Mouse (Mus musculus) liver, embryonic 14.5 days (tissue): ENCODE data around the gene Oxct2b. TPM values are rescaled to one million over a fixed set of nuclear protein-coding genes. Genes with fewer than 3 reads are reported as not detected.

ENCODE experiments used
- ATAC-seq: fragments of 200-750 bp; cut with Nextera tagmentation; 2 replicates; pipeline ENCODE4 v1.8.0; 2017; ENCODE audit warnings: moderate number of reproducible peaks, mild to moderate bottlenecking, moderate library complexity; ENCODE audit not compliant: insufficient read depth
- DNase-seq, 3 experiments: peaks; one replicate each; pipeline ENCODE4 v3.0.0-alpha.2; 2012 to 2013; ENCODE audit warnings: low read depth in 3 of 3, low spot score in 3 of 3
- H3K27ac ChIP-seq: fragments of 300-500 bp; sonication (generic); 2 replicates; pipeline ENCODE4 v1.5.1; 2014; ENCODE audit warnings: moderate library complexity, mild to moderate bottlenecking, control low read depth, inconsistent platforms
- H3K27me3 ChIP-seq: fragments of 300-500 bp; sonication (generic); 2 replicates; pipeline ENCODE4 v1.6.1; 2014; ENCODE audit warnings: mild to moderate bottlenecking, low read length, moderate library complexity; ENCODE audit not compliant: control insufficient read depth, insufficient read depth
- H3K36me3 ChIP-seq: fragments of 300-500 bp; sonication (generic); replicated peaks from 2 replicates; pipeline ENCODE4 v1.6.1; 2014; ENCODE audit warnings: low read depth; ENCODE audit not compliant: control insufficient read depth, insufficient read depth
- H3K4me1 ChIP-seq, 2 experiments: fragments of 200-500 bp in 1 of 2; fragments of 300-500 bp in 1 of 2; sonication (generic) in 1 of 2; replicated peaks; 2 replicates each; pipeline ENCODE4 v1.6.1; 2012 to 2014; ENCODE audit warnings: antibody characterized with exemption in 1 of 2, inconsistent platforms in 1 of 2, low read length in 1 of 2; ENCODE audit not compliant: control insufficient read depth in 2 of 2, insufficient read depth in 2 of 2
- H3K4me2 ChIP-seq: fragments of 300-500 bp; sonication (generic); 2 replicates; pipeline ENCODE4 v1.6.1; 2014; ENCODE audit warnings: low read depth, mild to moderate bottlenecking, control low read depth, moderate library complexity
- H3K4me3 ChIP-seq, 2 experiments: fragments of 200-500 bp in 1 of 2; fragments of 300-500 bp in 1 of 2; sonication (generic) in 1 of 2; 2 replicates each; pipeline ENCODE4 v1.5.1; 2012 to 2014; ENCODE audit warnings: low read depth in 2 of 2, low read length in 2 of 2, mild to moderate bottlenecking in 2 of 2, control low read depth in 1 of 2, inconsistent platforms in 1 of 2, moderate library complexity in 1 of 2; ENCODE audit not compliant: insufficient read depth in 1 of 2
- H3K9ac ChIP-seq: fragments of 300-500 bp; sonication (generic); replicated peaks from 2 replicates; pipeline ENCODE4 v1.6.1; 2014; ENCODE audit warnings: mild to moderate bottlenecking, control low read depth, moderate library complexity
- H3K9me3 ChIP-seq: fragments of 300-500 bp; sonication (generic); 2 replicates; pipeline ENCODE4 v1.6.1; 2016; ENCODE audit warnings: low read length, mixed read lengths; ENCODE audit not compliant: control insufficient read depth
- CTCF ChIP-seq: IDR thresholded peaks from 2 replicates; pipeline ENCODE4 v1.5.1; 2016; ENCODE audit warnings: antibody characterized with exemption, low read depth, control low read depth
- EP300 ChIP-seq: IDR thresholded peaks from 2 replicates; pipeline ENCODE4 v1.6.1; 2016; ENCODE audit warnings: antibody characterized with exemption, low read depth
- WGBS: fragments of 180-500 bp; shearing (Covaris S2); extraction: QIAGEN DNeasy Blood & Tissue Kit; methylation state at CpG from one replicate; pipeline ENCODE4 v1.1.7; 2014; ENCODE audit not compliant: insufficient replicate concordance; 5-methylcytosine and 5-hydroxymethylcytosine counted together
- polyA plus RNA-seq, 2 experiments: library from polyadenylated mRNA; depleted of rRNA in 1 of 2; stranded (reverse) in 1 of 2; unstranded in 1 of 2; fragments of >200 nt; fragmentation: Nextera tagmentation in 1 of 2; extraction: Ambion mirVana in 1 of 2; gene quantifications; 2 replicates each; pipeline versions ENCODE4 v1.2.1 to v1.2.3; 2012 to 2014

The Oxct2b gene
- polyA plus RNA-seq, 2 experiments = not detected

- ATAC-seq (no peak), DNase-seq (no peak)
- Histone ChIP-seq H3K27me3 (no peaks in the 10 kb centered on the region), H3K4me1 (peaks cover 0 to 4% of the 10 kb centered on the region in 2 experiments; a peak in 1 of 4 replicates), H3K9ac (no peak overlapping the region), H3K9me3 (no peaks in the 10 kb centered on the region), H3K36me3 (no peaks in the 10 kb centered on the region), H3K4me2 (no peak overlapping the region), H3K4me3 (no peak overlapping the region), H3K27ac (no peak overlapping the region)
- 56% methylated on average over 13 of the region's 13 CpGs for WGBS
- TF ChIP-seq EP300 = no peak
- no peak for TF ChIP-seq CTCF
Measured at GRCm38 (mm10) chr4:123080791-123081190, 35.3 kb upstream of the Oxct2b start.

DNA sequence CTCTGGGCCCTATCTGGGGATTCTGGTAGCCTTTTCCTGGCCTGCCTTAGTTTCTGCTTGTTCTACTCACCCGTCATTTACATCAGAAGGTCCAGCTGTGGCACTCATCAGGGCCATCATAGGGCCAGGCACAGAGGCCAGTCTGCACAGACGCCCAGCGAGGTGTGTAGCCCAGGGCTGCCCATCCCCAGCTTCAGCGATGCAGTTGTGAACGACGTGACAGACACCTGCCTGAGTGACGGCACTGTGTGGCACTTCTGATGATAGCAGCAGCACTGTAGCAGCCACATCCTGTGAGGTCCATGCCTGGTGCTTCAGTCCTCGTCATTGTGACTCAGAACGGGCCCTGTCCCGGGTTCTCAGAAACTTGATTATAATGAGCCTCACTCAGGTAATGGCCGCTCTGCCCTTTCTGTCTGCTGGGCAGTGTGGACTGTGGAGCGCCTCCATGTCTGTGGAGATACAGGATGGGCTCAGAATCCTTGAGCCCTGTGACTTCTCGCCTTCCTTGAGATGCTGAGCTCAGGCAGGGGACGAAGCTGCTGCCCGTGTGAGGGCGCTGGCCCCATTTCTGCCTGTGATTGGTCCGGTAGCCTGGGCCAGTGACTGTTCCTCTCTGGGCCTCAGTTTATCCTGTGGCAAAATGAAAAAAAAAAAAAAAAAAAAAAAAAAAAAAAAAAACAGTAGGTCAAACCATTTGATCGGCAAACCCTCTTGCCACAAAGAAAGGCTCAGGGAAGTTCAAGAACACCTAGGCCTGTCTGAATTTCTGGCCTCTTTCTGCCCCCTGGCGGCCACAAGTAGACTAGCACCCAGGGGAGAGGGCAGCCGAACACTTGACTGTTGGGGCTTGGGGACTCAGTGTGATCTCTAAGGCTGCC lies 33.5 kb upstream of the Oxct2b start:
- ATAC-seq = peak; percentile 50; the same call in 1 of the 2 replicates
- H3K4me3 ChIP-seq = no peak overlapping the region
- peak in 1 of 3 experiments; percentile 24 for DNase-seq
- H3K9me3 ChIP-seq = no peaks in the 10 kb centered on the region
- no peaks in the 10 kb centered on the region for H3K27me3 ChIP-seq
- peaks cover 0 to 4% of the 10 kb centered on the region in 2 experiments; a peak in 1 of 4 replicates for H3K4me1 ChIP-seq
- 63% methylated on average over 20 of the region's 20 CpGs for WGBS
- H3K9ac ChIP-seq = no peak overlapping the region
- H3K36me3 ChIP-seq = no peaks in the 10 kb centered on the region
- no peak overlapping the region for H3K4me2 ChIP-seq
- H3K27ac ChIP-seq = no peak overlapping the region
- no peak for TF ChIP-seq EP300
- TF ChIP-seq CTCF = peak; percentile 90

GRCm38 (mm10) chr4:123083323-123083902 lies 32.7 kb upstream of the Oxct2b start:
- Histone ChIP-seq H3K9ac (no peak overlapping the region), H3K4me1 (peaks cover 0 to 3% of the 10 kb centered on the region in 2 experiments; a peak in 1 of 4 replicates), H3K9me3 (no peaks in the 10 kb centered on the region), H3K27ac (no peak overlapping the region), H3K27me3 (no peaks in the 10 kb centered on the region), H3K36me3 (no peaks in the 10 kb centered on the region), H3K4me3 (no peak overlapping the region), H3K4me2 (no peak overlapping the region)
- TF ChIP-seq CTCF = no peak
- TF ChIP-seq EP300 = no peak
- 50% methylated on average over 13 of the region's 13 CpGs for WGBS
- DNase-seq (no peak), ATAC-seq (no peak)

GRCm38 (mm10) chr4:123085290-123085689 lies 30.8 kb upstream of the Oxct2b start:
- no peaks in the 10 kb centered on the region for H3K27me3 ChIP-seq
- no peak overlapping the region for H3K4me3 ChIP-seq
- no peaks in the 10 kb centered on the region for H3K36me3 ChIP-seq
- H3K27ac ChIP-seq = no peak overlapping the region
- no peak for TF ChIP-seq CTCF
- no peak for TF ChIP-seq EP300
- no peak for ATAC-seq
- no peaks in the 10 kb centered on the region for H3K9me3 ChIP-seq
- H3K9ac ChIP-seq = no peak overlapping the region
- no peaks in the 10 kb centered on the region for H3K4me1 ChIP-seq
- no peak for DNase-seq
- 60% methylated on average over 2 of the region's 2 CpGs for whole genome bisulfite sequencing
- no peak overlapping the region for H3K4me2 ChIP-seq

- DNase-seq (no peak), ATAC-seq (no peak)
- no peak overlapping the region for H3K4me2 ChIP-seq
- no peaks in the 10 kb centered on the region for H3K27me3 ChIP-seq
- no peak overlapping the region for H3K27ac ChIP-seq
- 62% methylated on average over 4 of the region's 4 CpGs for WGBS
- H3K4me3 ChIP-seq = no peak overlapping the region
- no peaks in the 10 kb centered on the region for H3K9me3 ChIP-seq
- no peaks in the 10 kb centered on the region for H3K36me3 ChIP-seq
- no peak overlapping the region for H3K9ac ChIP-seq
- no peaks in the 10 kb centered on the region for H3K4me1 ChIP-seq
- TF ChIP-seq EP300 (no peak), CTCF (no peak; the same call in 1 of the 2 replicates)
Measured at GRCm38 (mm10) chr4:123086381-123086780, 29.7 kb upstream of the Oxct2b start.
